Mouse (Mus musculus): ENCODE results near the gene Tnfrsf8.

GRCm38 (mm10) chr4:145266505-145266904, 48.5 kb downstream of the Tnfrsf8 start:
- TF ChIP-seq POLR2A (IDR thresholded peaks at IDR 0.05; ENCODE audit: extremely low read depth, insufficient read depth, low read length) (no peak), CTCF (IDR thresholded peaks at IDR 0.05; ENCODE audit: low read depth, low read length) (no peak)

All from liver, adult 2 months (tissue).